Mouse (Mus musculus) left cerebral cortex, adult 18-20 months (tissue): ENCODE measurements at regions not wholly inside any gene's neighbourhood (a gene's known extent, or its start where the extent isn't known, plus 50 kb on each side); places are given as distances from the start of the nearest gene placed in this dataset.
A peak's percentile ranks its signal among the peaks of the same experiment; 100 is the strongest.

Source experiments
- DNase-seq, 2 experiments: peaks; one replicate each; pipeline ENCODE4 v3.0.0; 2021 to 2022; ENCODE audit warnings: low spot score in 2 of 2, mixed read lengths in 1 of 2

DNA sequence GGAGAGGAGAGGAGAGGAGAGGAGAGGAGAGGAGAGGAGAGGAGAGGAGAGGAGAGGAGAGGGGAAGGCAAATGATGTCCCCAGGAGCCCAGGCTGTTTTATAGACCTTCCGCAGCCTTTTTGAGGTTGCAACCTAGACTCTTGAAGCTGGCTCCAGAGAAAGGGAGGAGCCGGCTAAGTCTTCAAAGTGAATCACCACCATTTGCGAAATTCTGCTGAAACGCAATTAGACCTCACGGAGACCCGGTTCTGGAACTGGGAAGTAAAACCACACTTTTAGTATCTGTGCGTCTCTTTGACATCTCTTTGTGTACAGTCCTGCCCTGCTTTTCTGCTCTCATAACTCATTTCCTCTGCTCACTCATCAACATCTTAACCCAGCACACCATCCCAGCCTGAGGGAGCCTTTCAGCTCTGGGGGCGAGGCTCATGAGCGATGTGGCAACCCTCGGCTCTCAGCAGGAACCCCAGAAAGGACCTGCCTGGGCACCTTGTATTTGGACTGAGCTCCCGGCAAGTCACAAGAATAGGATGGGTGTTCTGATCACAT, 196.6 kb upstream of the Jarid2 start:
- no peak for DNase-seq

DNA sequence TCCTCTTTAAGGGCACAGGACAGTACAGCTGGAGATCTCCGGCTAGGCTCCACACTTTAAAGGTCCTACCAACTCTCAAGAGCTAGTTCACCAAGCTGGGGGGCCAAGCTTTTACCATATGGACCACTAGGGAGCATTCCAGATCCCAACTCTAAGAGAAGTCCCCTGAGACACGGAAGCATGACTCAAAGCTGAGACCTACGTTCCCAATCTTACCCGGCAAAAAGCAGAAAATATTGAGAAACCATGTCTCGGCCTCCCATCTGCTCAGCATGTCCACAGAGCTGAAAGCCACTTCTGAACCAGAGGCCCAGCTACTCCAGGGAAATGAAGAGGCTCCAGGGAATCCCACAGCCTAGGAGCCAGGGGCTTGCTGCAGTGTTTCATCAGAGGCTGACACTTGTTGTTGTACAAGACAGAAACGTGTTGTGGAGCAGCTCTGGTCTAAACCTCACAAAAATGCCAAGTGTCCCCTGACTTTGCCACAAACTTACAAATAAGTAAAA, 194.6 kb upstream of the Jarid2 start:
- DNase-seq, result no peak

DNA sequence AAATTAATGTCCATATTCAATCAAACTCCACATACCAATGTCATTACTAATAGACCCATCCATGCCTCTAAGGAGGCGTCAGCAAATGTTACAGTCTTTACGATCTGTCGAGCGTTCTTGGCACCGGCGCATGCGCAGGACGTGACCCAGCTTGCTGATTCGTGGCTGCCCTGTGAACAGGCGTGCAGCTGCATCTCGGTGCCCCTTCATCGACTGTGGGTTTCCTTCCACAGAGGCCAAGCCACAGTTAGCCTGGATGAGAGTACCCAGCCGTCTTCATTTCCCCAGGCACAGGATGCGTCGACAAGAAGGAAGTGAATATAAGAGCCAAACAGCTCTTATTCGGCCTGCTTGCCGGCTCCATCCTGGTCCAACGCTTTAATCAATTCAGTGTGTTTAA, 193.8 kb upstream of the Jarid2 start:
- DNase-seq, result no peak

DNA sequence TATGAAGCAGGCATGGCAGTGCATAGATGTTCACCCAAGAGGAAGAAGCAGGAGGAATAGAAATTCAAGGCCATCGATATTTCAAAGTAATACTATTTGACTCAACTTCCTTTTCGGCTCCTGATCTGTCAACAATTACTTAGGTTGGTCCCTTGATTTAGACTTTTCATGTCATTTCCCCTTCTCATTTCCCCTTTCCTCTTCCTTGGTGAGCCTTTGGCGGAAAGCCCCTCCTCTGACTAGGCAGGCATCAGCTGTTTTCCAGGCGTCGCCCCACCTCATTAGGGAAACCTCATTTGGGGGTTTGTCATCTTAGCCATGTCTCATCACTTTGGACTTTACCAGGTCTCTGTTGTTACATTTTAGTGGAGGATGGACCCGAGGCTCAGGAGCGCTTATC, 191.0 kb upstream of the Jarid2 start:
- DNase-seq, result no peak

GRCm38 (mm10) chr13:44540401-44540800, 188.9 kb upstream of the Jarid2 start:
- no peak for DNase-seq

DNA sequence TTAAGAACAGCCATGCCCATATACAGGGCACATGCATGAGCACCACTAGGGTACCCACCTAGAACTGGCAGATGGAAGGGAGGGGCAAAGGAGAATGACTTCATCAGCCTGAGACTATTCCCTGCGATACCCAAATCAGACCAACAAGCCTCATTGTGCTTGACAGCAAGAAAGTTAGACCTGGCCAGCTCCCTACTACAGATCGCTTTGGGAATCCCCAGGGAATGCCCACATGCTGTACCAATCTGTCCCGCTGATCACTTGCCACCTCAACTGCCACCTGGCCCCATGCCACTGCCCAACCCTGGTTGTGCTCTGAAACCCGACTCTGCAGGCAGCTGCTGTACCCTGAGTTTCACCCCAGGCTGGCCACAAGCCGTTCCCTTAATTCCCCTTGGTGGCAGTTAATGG, 188.0 kb upstream of the Jarid2 start:
- DNase-seq, result no peak

GRCm38 (mm10) chr13:44544786-44545185, 184.5 kb upstream of the Jarid2 start:
- no peak for DNase-seq

DNA sequence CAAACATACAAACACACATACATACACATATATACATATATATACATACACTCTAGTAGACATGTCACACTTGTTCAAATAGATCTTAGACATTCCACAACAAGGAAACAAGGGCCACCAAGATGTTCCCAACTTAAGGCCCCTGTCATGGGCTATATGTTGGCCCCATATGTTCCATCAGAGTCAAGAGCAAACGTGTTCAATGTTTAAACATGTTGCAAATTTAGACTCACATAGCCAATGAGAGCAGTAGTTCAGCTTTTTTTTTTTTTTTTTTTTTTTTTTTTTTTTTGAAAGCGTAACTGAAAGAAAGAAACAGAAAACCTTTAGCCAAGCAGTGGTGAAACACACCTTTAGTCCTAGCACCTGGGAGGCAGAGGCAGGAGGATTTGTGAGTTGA, 183.0 kb upstream of the Jarid2 start:
- DNase-seq, result no peak

GRCm38 (mm10) chr13:44548880-44549279, 180.4 kb upstream of the Jarid2 start:
- DNase-seq, result no peak

GRCm38 (mm10) chr13:44553363-44553762, 175.9 kb upstream of the Jarid2 start:
- no peak for DNase-seq

DNA sequence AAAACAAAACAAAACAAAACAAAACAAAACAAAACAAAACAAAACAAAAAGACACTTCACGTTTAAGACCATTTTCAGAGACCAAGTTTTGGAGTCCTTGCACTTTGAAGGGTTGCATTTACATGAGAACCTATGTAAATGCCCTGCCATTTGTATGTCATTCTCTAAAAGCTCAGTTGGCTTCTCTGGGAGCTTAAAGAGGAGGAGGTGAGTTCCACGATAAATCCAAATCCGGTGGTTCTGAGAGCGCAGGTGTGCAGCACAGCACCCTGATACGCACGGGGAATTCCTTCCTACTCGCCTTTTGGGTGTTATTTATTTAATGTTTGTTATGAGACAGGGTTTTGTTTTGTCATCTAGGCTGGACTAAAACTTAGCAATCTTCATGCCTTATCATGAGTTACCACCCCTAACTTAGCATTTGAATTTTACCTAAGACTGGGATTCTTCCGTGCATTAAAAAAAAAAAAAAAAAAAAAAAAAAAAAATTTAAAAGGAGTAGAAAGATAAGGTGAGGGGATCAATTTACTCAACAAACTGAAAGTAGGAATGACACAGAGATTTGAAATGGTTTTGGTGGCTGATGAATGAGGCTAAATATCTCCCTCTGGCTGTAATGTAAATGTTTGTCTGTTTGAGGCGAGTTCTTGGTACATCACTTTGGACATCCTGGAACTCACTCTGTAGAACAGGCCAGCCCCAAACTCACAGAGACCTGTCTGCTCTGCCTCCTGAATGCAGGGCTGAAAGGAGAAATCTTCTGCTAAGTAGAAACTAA, 174.4 kb upstream of the Jarid2 start:
- DNase-seq, result no peak

DNA sequence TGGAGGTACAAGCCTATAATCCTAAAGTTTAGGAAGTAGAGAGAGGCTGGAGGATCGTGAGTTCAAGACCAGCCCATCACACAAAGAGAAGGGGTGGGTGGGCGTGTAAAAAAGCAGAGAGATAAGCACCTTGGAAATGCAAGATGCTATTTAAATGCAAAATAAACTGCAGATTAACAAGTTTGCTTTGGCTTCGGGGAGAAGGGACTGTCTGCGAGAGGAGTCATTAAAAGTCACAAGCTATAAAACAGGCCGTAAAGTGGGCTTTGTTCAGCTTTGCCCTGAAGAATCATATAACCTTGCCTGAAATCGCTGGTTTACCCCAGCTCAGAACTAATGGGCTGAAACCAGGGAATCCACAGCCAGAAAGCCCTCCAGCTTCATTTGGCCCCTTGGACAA, 173.3 kb upstream of the Jarid2 start:
- no peak for DNase-seq

DNA sequence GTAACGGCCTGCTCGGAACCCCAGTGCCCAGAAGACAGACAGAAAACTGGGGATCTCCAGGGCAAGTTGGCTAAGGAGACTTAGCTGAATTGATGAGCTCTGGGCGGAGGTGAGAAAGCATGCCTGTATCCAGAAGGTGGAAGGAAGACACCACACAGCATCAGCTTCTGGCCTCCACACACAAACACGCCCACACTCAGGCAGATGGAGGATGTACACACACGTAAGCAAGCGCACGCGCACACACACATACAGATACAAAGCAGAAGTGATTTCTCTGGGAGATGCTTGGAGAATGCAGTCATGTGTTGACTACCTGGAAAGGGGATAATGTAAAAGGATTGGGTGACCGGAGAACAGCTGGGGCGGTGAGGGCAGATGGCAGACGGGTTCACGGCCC, 171.2 kb upstream of the Jarid2 start:
- DNase-seq, result peak; percentile 35 to 55

GRCm38 (mm10) chr13:44558491-44559177, 170.6 kb upstream of the Jarid2 start:
- DNase-seq, result no peak

GRCm38 (mm10) chr13:44559178-44559565, 170.1 kb upstream of the Jarid2 start:
- DNase-seq, result no peak

- no peak for DNase-seq
Observed at GRCm38 (mm10) chr13:44559706-44560105, 169.6 kb upstream of the Jarid2 start.

GRCm38 (mm10) chr13:44564705-44565104, 164.6 kb upstream of the Jarid2 start:
- no peak for DNase-seq

- no peak for DNase-seq
Observed at GRCm38 (mm10) chr13:44567696-44568095, 161.6 kb upstream of the Jarid2 start.

DNA sequence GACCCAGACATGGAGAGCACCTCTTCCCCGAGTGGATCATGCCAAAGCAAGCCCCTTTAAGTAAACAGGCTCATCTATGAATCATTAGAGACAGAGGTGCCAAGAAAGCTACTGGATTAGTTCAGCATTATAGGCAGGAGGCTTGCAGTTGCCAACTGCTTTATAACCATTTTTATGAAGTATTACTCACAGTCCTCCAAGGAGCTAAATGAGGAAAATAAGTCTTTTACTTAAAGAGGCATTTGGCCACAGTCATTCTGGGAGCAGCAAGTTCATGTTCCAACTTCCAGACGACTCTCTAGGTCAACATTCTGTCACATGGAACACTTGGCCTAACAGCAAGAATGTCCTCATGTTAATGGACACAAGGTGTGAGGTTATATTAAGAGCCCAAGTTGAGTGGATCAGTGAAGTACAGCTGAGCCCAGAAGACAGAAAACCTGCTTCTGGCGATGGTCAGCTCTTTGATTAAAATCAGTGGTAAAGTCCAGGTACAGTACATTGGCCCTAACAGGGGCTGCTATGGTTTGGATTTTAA, 160.0 kb upstream of the Jarid2 start:
- no peak for DNase-seq

- no peak for DNase-seq
Observed at GRCm38 (mm10) chr13:44573463-44573862, 155.8 kb upstream of the Jarid2 start.

GRCm38 (mm10) chr13:44579215-44579614, 150.1 kb upstream of the Jarid2 start:
- no peak for DNase-seq

- no peak for DNase-seq
Observed at GRCm38 (mm10) chr13:44580156-44580736, 149.0 kb upstream of the Jarid2 start.
